29 mouse cellular contexts compared by ENCODE assay signal in genomic region chr11:64889335-64890020, GRCm38 (mm10).
DNase-seq lines count a peak whose midpoint lies in the region; ATAC-seq and TF ChIP-seq lines count a peak whose summit lies in the region.
"Had no signal": no experiment of that assay in that cellular context is flagged by ENCODE, and none has a peak within 500 bp of the region (broad histone marks: within the 10 kb centered on the region; RNA-seq: fewer than 3 reads in every experiment).

No protein-coding gene starts in this region.

- no peak for ATAC-seq in forebrain, embryonic 14.5 days
- ATAC-seq in forebrain, embryonic 13.5 days, result no peak
- peak; percentile 49; the same call in 1 of the 2 replicates for ATAC-seq in kidney, embryonic 14.5 days (ENCODE audit: low FRiP score, low TSS enrichment)
- ATAC-seq: activated CD4-positive, CD25-positive, alpha-beta regulatory T cell, adult 4 months; hindbrain, embryonic 16.5 days; intestine, embryonic 15.5 days; midbrain, embryonic 16.5 days had no signal

- no peak overlapping the region for H3K27ac ChIP-seq in forebrain, embryonic 14.5 days (ENCODE audit: low read depth, low read length)
- no peak overlapping the region for H3K27ac ChIP-seq in forebrain, embryonic 13.5 days
- no peak overlapping the region for H3K27ac ChIP-seq in kidney, embryonic 14.5 days (ENCODE audit: low read depth, low read length)
- H3K27ac ChIP-seq in kidney, adult 2 months (ENCODE audit: insufficient read depth, low read depth, low read length), result no peak overlapping the region
- H3K27ac ChIP-seq: embryonic facial prominence, embryonic 12.5 days; intestine, embryonic 15.5 days; liver, embryonic 13.5 days; neural tube, embryonic 13.5 days had no signal

- WGBS in forebrain, embryonic 14.5 days, result 70% methylated on average over 11 of the region's 11 CpGs
- WGBS in forebrain, embryonic 13.5 days, result 75% methylated on average over 11 of the region's 11 CpGs
- WGBS in kidney, embryonic 14.5 days, result 24% methylated on average over 11 of the region's 11 CpGs
- 42% methylated on average over 11 of the region's 11 CpGs for WGBS in kidney, adult 2 months

- no peak overlapping the region for H3K4me2 ChIP-seq in forebrain, embryonic 14.5 days (ENCODE audit: low read length)
- H3K4me2 ChIP-seq in forebrain, embryonic 13.5 days, result no peak overlapping the region
- no peak overlapping the region for H3K4me2 ChIP-seq in kidney, embryonic 14.5 days (replicated peaks; ENCODE audit: low read depth, low read length)
- H3K4me2 ChIP-seq: embryonic facial prominence, embryonic 12.5 days; intestine, embryonic 15.5 days; liver, embryonic 13.5 days; midbrain, embryonic 11.5 days; neural tube, embryonic 13.5 days had no signal

- TF ChIP-seq POLR2A in kidney, adult 2 months (IDR thresholded peaks at IDR 0.05; ENCODE audit: low read depth, low read length), result no peak

- H3K9ac ChIP-seq in forebrain, embryonic 14.5 days (ENCODE audit: low read length), result no peak overlapping the region
- H3K9ac ChIP-seq in forebrain, embryonic 13.5 days, result no peak overlapping the region
- no peak overlapping the region for H3K9ac ChIP-seq in kidney, embryonic 14.5 days (ENCODE audit: low read depth, low read length)
- H3K9ac ChIP-seq: embryonic facial prominence, embryonic 12.5 days; intestine, embryonic 15.5 days; liver, embryonic 13.5 days; neural tube, embryonic 13.5 days had no signal

- no peaks in the 10 kb centered on the region for H3K4me1 ChIP-seq in forebrain, embryonic 14.5 days (ENCODE audit: control insufficient read depth, insufficient read depth, low read length)
- H3K4me1 ChIP-seq in forebrain, embryonic 13.5 days, result no peaks in the 10 kb centered on the region
- H3K4me1 ChIP-seq in kidney, embryonic 14.5 days (ENCODE audit: control insufficient read depth, insufficient read depth, low read length), result no peaks in the 10 kb centered on the region
- H3K4me1 ChIP-seq in kidney, adult 2 months (ENCODE audit: control insufficient read depth, insufficient read depth, low read length), result no peaks in the 10 kb centered on the region
- H3K4me1 ChIP-seq: embryonic facial prominence, embryonic 12.5 days; intestine, embryonic 15.5 days; neural tube, embryonic 13.5 days had no signal

- no peak for TF ChIP-seq CTCF in kidney, adult 2 months (conservative IDR thresholded peaks at IDR 0.05; ENCODE audit: insufficient read depth, insufficient read length, low read depth, low read length)

- peak; percentile 41 for DNase-seq in forebrain, embryonic 14.5 days (ENCODE audit: low spot score)
- DNase-seq in kidney, adult 2 months, result no peak
- DNase-seq in right cerebral cortex, postnatal 10 days (ENCODE audit: low spot score in 2 of 2), result peak; percentile 31 to 35
- DNase-seq in right cerebral cortex, postnatal 4 days, result no peak
- peak; percentile 36 for DNase-seq in mesoderm, embryonic 11.5 days (ENCODE audit: low read depth, low spot score)
- no peak for DNase-seq in c-Kit-positive CD71-positive TER-119-positive erythroid progenitor cells, embryonic 14.5 days (ENCODE audit: low spot score)
- DNase-seq: adrenal gland, adult 2 months; adrenal gland, postnatal 36 days; cerebellum, adult 11 months; cerebellum, adult 9-10 months; gastrocnemius, postnatal 25 days; heart, adult 18-20 months; kidney, adult 8-10 months; kidney, postnatal 14 days; liver, embryonic 13.5 days; lung, adult 18-20 months; lung, postnatal 10 days; right cerebral cortex, postnatal 14 days; thymus, postnatal 25 days had no signal

- no peaks in the 10 kb centered on the region for H3K9me3 ChIP-seq in forebrain, embryonic 14.5 days (replicated peaks; ENCODE audit: control insufficient read depth, low read length)
- no peaks in the 10 kb centered on the region for H3K9me3 ChIP-seq in forebrain, embryonic 13.5 days (replicated peaks)
- no peaks in the 10 kb centered on the region for H3K9me3 ChIP-seq in kidney, embryonic 14.5 days (ENCODE audit: control insufficient read depth, low read length)
- H3K9me3 ChIP-seq: embryonic facial prominence, embryonic 12.5 days; intestine, embryonic 15.5 days; liver, embryonic 13.5 days; neural tube, embryonic 13.5 days had no signal

- H3K4me3 ChIP-seq in forebrain, embryonic 14.5 days (ENCODE audit: low read depth, low read length), result no peak overlapping the region
- no peak overlapping the region for H3K4me3 ChIP-seq in forebrain, embryonic 13.5 days
- no peak overlapping the region for H3K4me3 ChIP-seq in kidney, embryonic 14.5 days (ENCODE audit: low read length)
- no peak overlapping the region for H3K4me3 ChIP-seq in kidney, adult 2 months (ENCODE audit: insufficient read depth, low read depth, low read length)
- H3K4me3 ChIP-seq: embryonic facial prominence, embryonic 12.5 days; intestine, embryonic 15.5 days; liver, embryonic 13.5 days; myocyte; neural tube, embryonic 13.5 days had no signal

- H3K36me3 ChIP-seq in forebrain, embryonic 14.5 days (ENCODE audit: control insufficient read depth, insufficient read depth, low read length), result no peaks in the 10 kb centered on the region
- no peaks in the 10 kb centered on the region for H3K36me3 ChIP-seq in forebrain, embryonic 13.5 days (ENCODE audit: poor library complexity, severe bottlenecking)
- H3K36me3 ChIP-seq in kidney, embryonic 14.5 days (ENCODE audit: control insufficient read depth, insufficient read depth, low read length), result no peaks in the 10 kb centered on the region
- no peaks in the 10 kb centered on the region for H3K36me3 ChIP-seq in kidney, adult 2 months (ENCODE audit: control insufficient read depth, insufficient read depth, low read length)
- H3K36me3 ChIP-seq: embryonic facial prominence, embryonic 12.5 days; intestine, embryonic 15.5 days; liver, embryonic 13.5 days; neural tube, embryonic 13.5 days had no signal

- H3K27me3 ChIP-seq in forebrain, embryonic 14.5 days (replicated peaks; ENCODE audit: control insufficient read depth, insufficient read depth, low read length), result no peaks in the 10 kb centered on the region
- H3K27me3 ChIP-seq in forebrain, embryonic 13.5 days, result no peaks in the 10 kb centered on the region; the same call in 1 of the 2 replicates
- peaks cover 3% of the 10 kb centered on the region; the same call in 1 of the 2 replicates for H3K27me3 ChIP-seq in kidney, embryonic 14.5 days (ENCODE audit: control insufficient read depth, insufficient read depth, low read length)
- no peaks in the 10 kb centered on the region for H3K27me3 ChIP-seq in kidney, adult 2 months (replicated peaks; ENCODE audit: control insufficient read depth, insufficient read depth, low read length)
- H3K27me3 ChIP-seq: embryonic facial prominence, embryonic 12.5 days; intestine, embryonic 15.5 days; neural tube, embryonic 13.5 days had no signal

Comparison
In these comparisons a context has a peak if more than half of its experiments do, and no peak if none do; other contexts are left out.
1. DNase-seq: peak in forebrain, embryonic 14.5 days (single experiment), right cerebral cortex, postnatal 10 days (2 of 2) and mesoderm, embryonic 11.5 days (single experiment); none in kidney, adult 2 months (single experiment), right cerebral cortex, postnatal 4 days (single experiment) and c-Kit-positive CD71-positive TER-119-positive erythroid progenitor cells, embryonic 14.5 days (single experiment).